Mouse (Mus musculus): ENCODE results near the gene Pygl. TPM values are rescaled to one million over a fixed set of nuclear protein-coding genes. Genes with fewer than 3 reads are reported as not detected.

Pygl gene
- 8.0 and 8.9 TPM in 2 replicates for polyA plus RNA-seq (2015; fragmentation: Nextera tagmentation; extraction: Ambion mirVana)

DNA sequence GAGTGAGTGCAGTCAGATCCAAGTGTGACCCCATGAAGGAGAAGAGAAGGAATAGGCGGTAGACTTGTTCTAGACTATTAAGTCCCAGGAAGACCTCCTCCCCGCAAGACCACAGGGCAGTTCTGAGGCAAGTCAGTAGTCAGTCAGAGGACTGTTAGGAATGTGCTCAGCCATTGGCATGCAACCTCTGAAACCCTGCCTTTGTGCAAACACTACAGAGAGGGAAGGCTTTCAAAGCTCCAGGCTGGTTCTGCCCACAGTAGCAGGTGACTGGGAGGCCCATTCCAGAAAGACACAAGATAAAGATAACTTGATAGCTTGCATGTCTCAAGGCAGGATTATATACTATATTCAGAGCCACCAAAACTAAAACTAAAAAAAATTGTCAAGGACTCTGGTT is at the start of gene Pygl:
TSS of gene Pygl (minus strand) at position 195 of the 400 bp plus-strand sequence.
- 85% methylated on average over 2 of the region's 2 CpGs for WGBS
- Histone ChIP-seq H3K4me1 (ENCODE audit: control insufficient read depth, insufficient read depth, low read length) (peaks cover 10% of the 10 kb centered on the region; the same call in 1 of the 2 replicates), H3K4me3 (ENCODE audit: low read depth, low read length) (no peak within 1 kb of the TSS), H3K27ac (ENCODE audit: low read length) (no peak within 1 kb of the TSS), H3K9ac (ENCODE audit: low read depth, low read length) (no peak within 1 kb of the TSS), H3K27me3 (ENCODE audit: control insufficient read depth, insufficient read depth, low read depth, low read length) (peaks cover 3% of the 10 kb centered on the region; the same call in 1 of the 2 replicates), H3K36me3 (ENCODE audit: control insufficient read depth, insufficient read depth, low read length) (no peaks in the 10 kb centered on the region), H3K4me2 (ENCODE audit: low read length) (no peak within 1 kb of the TSS), H3K9me3 (replicated peaks; ENCODE audit: control insufficient read depth, low read length, poor library complexity, severe bottlenecking) (no peaks in the 10 kb centered on the region)
- ATAC-seq: no peak

DNA sequence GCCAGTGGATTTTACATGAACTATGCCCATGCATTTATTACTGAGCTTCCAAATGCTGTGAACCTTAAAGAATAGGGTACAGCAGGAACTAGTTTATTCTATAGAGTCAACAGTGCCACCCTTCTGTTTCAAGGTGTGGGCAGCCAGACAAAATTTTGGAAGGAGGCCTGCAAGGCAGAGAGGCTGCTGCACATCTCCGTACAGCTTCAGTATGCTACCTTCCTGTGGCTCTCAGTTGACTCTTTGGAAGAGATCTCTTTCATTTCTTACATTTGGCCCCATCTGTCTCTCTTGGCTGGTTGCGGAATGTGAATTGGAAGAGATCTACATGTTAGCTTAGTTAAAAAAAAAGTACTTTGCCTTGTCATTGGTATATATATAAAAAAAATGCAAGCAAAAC is 49.6 kb upstream of the Pygl start:
- Histone ChIP-seq H3K4me3 (ENCODE audit: low read depth, low read length) (no peak overlapping the region), H3K9me3 (replicated peaks; ENCODE audit: control insufficient read depth, low read length, poor library complexity, severe bottlenecking) (no peaks in the 10 kb centered on the region), H3K9ac (ENCODE audit: low read depth, low read length) (no peak overlapping the region), H3K27me3 (ENCODE audit: control insufficient read depth, insufficient read depth, low read depth, low read length) (no peaks in the 10 kb centered on the region), H3K27ac (ENCODE audit: low read length) (no peak overlapping the region), H3K4me2 (ENCODE audit: low read length) (no peak overlapping the region), H3K4me1 (ENCODE audit: control insufficient read depth, insufficient read depth, low read length) (0 out of 2 replicates have a peak, but pooled peaks cover 5% of the 10 kb centered on the region), H3K36me3 (ENCODE audit: control insufficient read depth, insufficient read depth, low read length) (peaks cover 20% of the 10 kb centered on the region)
- ATAC-seq: no peak
- WGBS: 92% methylated on average over 2 of the region's 2 CpGs

DNA sequence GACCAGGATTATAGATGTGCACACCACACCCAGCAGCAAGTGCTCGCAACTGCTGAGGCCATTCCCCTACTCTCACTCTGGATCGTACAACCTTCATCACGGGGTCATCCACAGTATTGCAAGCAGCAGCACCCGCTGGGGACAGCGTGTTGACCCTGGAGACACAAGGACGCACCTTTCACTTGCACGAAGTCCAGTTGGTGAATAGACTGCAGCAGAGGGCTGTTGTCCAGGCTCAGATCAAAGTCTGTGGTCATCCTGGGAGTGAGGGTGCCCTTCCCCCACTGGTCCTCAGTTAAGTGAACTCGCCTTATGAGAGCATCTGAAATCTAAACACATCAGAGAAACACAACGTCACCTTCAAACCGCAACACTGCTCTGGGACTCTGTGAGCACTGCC is 49.1 kb upstream of the Pygl start:
- Histone ChIP-seq H3K4me1 (ENCODE audit: control insufficient read depth, insufficient read depth, low read length) (0 out of 2 replicates have a peak, but pooled peaks cover 5% of the 10 kb centered on the region), H3K4me3 (ENCODE audit: low read depth, low read length) (no peak overlapping the region), H3K27ac (ENCODE audit: low read length) (no peak overlapping the region), H3K9me3 (replicated peaks; ENCODE audit: control insufficient read depth, low read length, poor library complexity, severe bottlenecking) (no peaks in the 10 kb centered on the region), H3K36me3 (ENCODE audit: control insufficient read depth, insufficient read depth, low read length) (peaks cover 22% of the 10 kb centered on the region), H3K4me2 (ENCODE audit: low read length) (no peak overlapping the region), H3K9ac (ENCODE audit: low read depth, low read length) (no peak overlapping the region), H3K27me3 (ENCODE audit: control insufficient read depth, insufficient read depth, low read depth, low read length) (no peaks in the 10 kb centered on the region)
- WGBS: 86% methylated on average over 10 of the region's 10 CpGs
- ATAC-seq: no peak

DNA sequence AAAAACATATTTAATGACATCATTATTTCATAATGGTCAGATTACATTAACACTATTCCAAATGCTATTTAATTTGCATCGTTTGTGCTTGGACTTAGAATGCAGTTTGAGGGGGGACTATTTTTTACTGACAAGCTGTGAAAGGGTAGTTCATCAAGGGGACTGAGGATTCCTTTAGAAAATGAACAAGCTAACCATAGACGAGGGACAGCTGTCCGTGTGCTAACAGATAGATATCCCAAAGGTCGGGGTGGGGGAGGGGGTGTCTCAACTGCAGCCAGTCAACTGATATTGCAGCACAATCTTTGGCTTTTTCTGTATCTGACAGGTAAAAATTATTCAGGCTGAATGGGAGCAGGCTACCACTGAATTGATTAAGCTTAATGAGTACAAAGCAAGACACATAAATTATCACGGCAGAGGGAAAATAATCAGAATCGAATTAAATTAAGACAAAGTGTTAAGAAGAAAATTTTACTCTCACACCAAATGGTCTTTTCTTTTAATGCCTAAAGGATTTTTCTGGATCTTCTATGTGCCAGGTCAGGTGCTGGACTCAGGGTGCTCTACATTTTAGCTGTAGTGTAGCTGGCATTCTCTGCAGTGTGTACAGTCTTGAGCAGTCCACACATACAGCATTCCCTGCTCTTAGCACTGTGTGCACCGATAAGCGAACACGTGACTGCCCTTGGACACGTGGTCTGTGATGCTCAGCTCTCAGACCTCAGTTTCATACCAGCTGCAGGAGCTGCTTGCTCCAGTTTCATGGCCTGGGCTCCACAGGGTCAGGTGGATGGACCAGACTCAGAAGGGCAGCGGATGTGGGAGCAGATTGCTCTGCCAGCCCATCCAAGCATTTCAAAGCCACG is 46.0 kb upstream of the Pygl start:
- H3K9me3 ChIP-seq (replicated peaks; ENCODE audit: control insufficient read depth, low read length, poor library complexity, severe bottlenecking): no peaks in the 10 kb centered on the region
- no peaks in the 10 kb centered on the region for H3K27me3 ChIP-seq (ENCODE audit: control insufficient read depth, insufficient read depth, low read depth, low read length)
- ATAC-seq: no peak
- no peak overlapping the region for H3K4me3 ChIP-seq (ENCODE audit: low read depth, low read length)
- no peak overlapping the region for H3K4me2 ChIP-seq (ENCODE audit: low read length)
- WGBS: 71% methylated on average over 12 of the region's 12 CpGs
- H3K36me3 ChIP-seq (ENCODE audit: control insufficient read depth, insufficient read depth, low read length): peaks cover 21% of the 10 kb centered on the region
- H3K4me1 ChIP-seq (ENCODE audit: control insufficient read depth, insufficient read depth, low read length): 0 out of 2 replicates have a peak, but pooled peaks cover 2% of the 10 kb centered on the region
- H3K27ac ChIP-seq (ENCODE audit: low read length): no peak overlapping the region
- H3K9ac ChIP-seq (ENCODE audit: low read depth, low read length): no peak overlapping the region

DNA sequence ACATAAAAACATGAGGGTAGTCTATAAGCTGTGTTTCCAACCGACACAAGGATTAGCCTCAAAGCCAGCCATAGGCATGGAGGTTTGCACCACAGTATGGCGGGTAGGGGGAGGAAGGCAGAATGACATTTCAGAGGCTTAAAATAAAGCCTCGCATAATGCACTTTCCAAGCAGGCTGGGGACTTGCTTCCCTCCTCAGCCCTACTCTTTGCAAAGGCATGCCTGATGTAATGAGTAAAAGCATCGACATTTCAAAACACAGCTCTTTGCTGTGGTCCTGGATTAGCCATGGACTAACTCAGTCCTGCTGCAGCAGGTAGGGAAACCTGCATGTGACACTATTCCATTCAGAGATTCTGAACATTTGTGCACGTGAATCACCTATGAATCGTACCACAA is 38.4 kb upstream of the Pygl start:
- Histone ChIP-seq H3K9me3 (replicated peaks; ENCODE audit: control insufficient read depth, low read length, poor library complexity, severe bottlenecking) (no peaks in the 10 kb centered on the region), H3K4me1 (ENCODE audit: control insufficient read depth, insufficient read depth, low read length) (no peaks in the 10 kb centered on the region), H3K27ac (ENCODE audit: low read length) (no peak overlapping the region), H3K36me3 (ENCODE audit: control insufficient read depth, insufficient read depth, low read length) (peaks cover 17% of the 10 kb centered on the region), H3K9ac (ENCODE audit: low read depth, low read length) (no peak overlapping the region), H3K4me2 (ENCODE audit: low read length) (no peak overlapping the region), H3K4me3 (ENCODE audit: low read depth, low read length) (no peak overlapping the region), H3K27me3 (ENCODE audit: control insufficient read depth, insufficient read depth, low read depth, low read length) (no peaks in the 10 kb centered on the region)
- no peak for ATAC-seq
- 62% methylated on average over 6 of the region's 6 CpGs for WGBS

DNA sequence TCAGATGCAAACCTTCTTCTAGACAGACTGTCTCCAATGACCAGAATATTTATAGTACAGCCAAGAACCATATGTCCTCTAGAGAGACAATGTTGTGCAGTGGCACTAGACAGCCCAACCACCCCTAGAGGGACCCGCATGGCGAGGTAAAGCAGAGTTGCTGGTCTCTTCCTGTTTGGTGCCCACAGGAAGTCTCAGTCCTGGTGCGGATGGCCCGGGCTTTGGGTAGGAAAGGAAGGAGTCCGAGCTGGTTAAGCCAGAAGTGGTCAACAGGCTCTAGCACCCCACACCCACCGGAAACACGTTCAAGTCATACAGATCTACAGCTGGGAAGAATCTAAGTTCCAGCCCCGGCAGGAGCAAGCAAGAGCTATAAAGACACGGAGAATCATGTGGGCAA is 36.0 kb upstream of the Pygl start:
- no peaks in the 10 kb centered on the region for H3K9me3 ChIP-seq (replicated peaks; ENCODE audit: control insufficient read depth, low read length, poor library complexity, severe bottlenecking)
- peaks cover 17% of the 10 kb centered on the region for H3K36me3 ChIP-seq (ENCODE audit: control insufficient read depth, insufficient read depth, low read length)
- no peak for ATAC-seq
- H3K4me1 ChIP-seq (ENCODE audit: control insufficient read depth, insufficient read depth, low read length): no peaks in the 10 kb centered on the region
- no peaks in the 10 kb centered on the region for H3K27me3 ChIP-seq (ENCODE audit: control insufficient read depth, insufficient read depth, low read depth, low read length)
- no peak overlapping the region for H3K4me2 ChIP-seq (ENCODE audit: low read length)
- H3K27ac ChIP-seq (ENCODE audit: low read length): no peak overlapping the region
- H3K9ac ChIP-seq (ENCODE audit: low read depth, low read length): no peak overlapping the region
- 90% methylated on average over 9 of the region's 9 CpGs for WGBS
- no peak overlapping the region for H3K4me3 ChIP-seq (ENCODE audit: low read depth, low read length)

DNA sequence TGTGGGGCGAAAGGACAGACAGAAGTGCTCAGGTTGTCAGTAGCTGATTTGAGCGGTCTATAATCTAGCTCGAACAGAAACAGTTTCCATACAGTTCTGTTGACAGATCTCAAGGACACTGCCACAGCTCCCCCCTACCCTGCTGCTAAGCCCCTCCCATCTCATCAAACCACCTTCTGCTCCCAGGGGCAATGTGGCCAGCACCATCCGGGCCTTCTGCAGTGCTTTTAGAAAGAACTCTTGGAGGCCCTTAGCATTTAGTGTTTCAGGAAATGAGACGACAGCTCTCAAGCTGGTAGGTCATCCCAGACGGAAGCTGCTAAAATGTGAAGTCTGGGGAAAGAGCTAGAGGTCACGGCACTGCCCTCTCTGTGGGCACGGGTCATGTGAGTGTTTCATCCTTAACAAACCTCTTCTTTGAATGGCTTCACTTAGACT is 35.2 kb upstream of the Pygl start:
- no peak overlapping the region for H3K9ac ChIP-seq (ENCODE audit: low read depth, low read length)
- H3K4me1 ChIP-seq (ENCODE audit: control insufficient read depth, insufficient read depth, low read length): no peaks in the 10 kb centered on the region
- H3K27ac ChIP-seq (ENCODE audit: low read length): no peak overlapping the region
- 42% methylated on average over 8 of the region's 8 CpGs for WGBS
- no peaks in the 10 kb centered on the region for H3K9me3 ChIP-seq (replicated peaks; ENCODE audit: control insufficient read depth, low read length, poor library complexity, severe bottlenecking)
- no peaks in the 10 kb centered on the region for H3K27me3 ChIP-seq (ENCODE audit: control insufficient read depth, insufficient read depth, low read depth, low read length)
- H3K36me3 ChIP-seq (ENCODE audit: control insufficient read depth, insufficient read depth, low read length): peaks cover 11% of the 10 kb centered on the region; the same call in 1 of the 2 replicates
- H3K4me2 ChIP-seq (ENCODE audit: low read length): no peak overlapping the region
- no peak for ATAC-seq
- H3K4me3 ChIP-seq (ENCODE audit: low read depth, low read length): no peak overlapping the region

DNA sequence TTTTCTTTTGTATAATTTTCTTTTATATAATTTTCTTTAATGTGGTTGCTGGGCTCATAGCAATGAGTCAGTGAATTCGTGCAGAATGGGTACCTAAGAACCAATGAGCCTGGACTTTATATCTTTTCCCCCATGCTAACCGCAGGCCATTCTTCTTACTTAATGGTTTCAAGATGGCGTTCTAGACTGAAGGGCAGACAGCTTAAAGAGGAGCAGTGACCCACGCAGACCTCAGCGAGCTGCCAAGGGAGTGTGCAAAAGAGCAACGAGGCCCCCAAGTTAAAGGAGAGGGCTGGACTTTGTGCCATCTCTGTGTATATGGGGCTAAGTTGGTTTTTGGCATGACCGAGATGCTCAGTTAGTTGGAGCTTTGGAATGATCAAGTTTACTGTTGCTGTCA is 32.4 kb upstream of the Pygl start:
- no peak overlapping the region for H3K9ac ChIP-seq (ENCODE audit: low read depth, low read length)

DNA sequence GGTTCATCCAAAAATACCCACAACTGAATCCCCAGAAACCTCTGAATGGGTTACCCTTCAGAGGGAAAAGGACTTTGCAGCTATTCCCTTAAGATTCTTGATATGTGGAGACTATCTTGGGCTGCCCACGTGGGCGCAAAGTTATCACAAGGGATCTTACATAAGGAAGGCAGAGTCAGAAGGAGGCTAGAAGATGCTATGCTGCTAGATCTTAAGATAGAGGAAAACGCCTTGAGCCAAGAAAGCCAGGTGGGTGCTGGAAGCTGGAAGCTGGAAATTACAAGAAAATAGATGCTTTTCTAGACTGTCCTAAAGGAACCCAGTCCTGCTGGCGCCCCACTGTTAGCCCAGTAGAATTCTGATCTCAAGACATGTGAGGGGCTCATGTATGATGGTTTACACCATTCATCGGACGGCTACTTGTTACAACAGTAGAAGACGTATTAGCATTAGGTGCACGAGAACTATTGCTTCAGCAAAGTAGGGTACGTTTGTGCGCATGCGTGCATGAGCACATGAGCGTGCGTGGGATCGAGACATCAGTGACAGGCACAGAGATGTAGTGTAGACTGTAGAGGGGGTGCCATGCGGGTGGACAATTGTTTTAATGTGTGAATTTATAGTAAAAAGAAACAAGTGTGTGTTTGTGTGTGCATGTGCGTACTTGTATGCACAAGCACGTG is 31.1 kb upstream of the Pygl start:
- H3K27ac ChIP-seq (ENCODE audit: low read length): no peak overlapping the region
- H3K36me3 ChIP-seq (ENCODE audit: control insufficient read depth, insufficient read depth, low read length): peaks cover 5% of the 10 kb centered on the region; the same call in 1 of the 2 replicates
- ATAC-seq: no peak
- H3K4me2 ChIP-seq (ENCODE audit: low read length): no peak overlapping the region
- 94% methylated on average over 17 of the region's 17 CpGs for WGBS
- no peaks in the 10 kb centered on the region for H3K9me3 ChIP-seq (replicated peaks; ENCODE audit: control insufficient read depth, low read length, poor library complexity, severe bottlenecking)
- no peaks in the 10 kb centered on the region for H3K27me3 ChIP-seq (ENCODE audit: control insufficient read depth, insufficient read depth, low read depth, low read length)
- no peak overlapping the region for H3K9ac ChIP-seq (ENCODE audit: low read depth, low read length)
- H3K4me3 ChIP-seq (ENCODE audit: low read depth, low read length): no peak overlapping the region
- no peaks in the 10 kb centered on the region for H3K4me1 ChIP-seq (ENCODE audit: control insufficient read depth, insufficient read depth, low read length)

More for the DNA sequence above, 32.4 kb upstream of the Pygl start:
- H3K9me3 ChIP-seq (replicated peaks; ENCODE audit: control insufficient read depth, low read length, poor library complexity, severe bottlenecking): no peaks in the 10 kb centered on the region
- peaks cover 11% of the 10 kb centered on the region; the same call in 1 of the 2 replicates for H3K36me3 ChIP-seq (ENCODE audit: control insufficient read depth, insufficient read depth, low read length)
- H3K4me1 ChIP-seq (ENCODE audit: control insufficient read depth, insufficient read depth, low read length): no peaks in the 10 kb centered on the region
- H3K4me3 ChIP-seq (ENCODE audit: low read depth, low read length): no peak overlapping the region
- WGBS: 30% methylated on average over 7 of the region's 7 CpGs
- ATAC-seq: no peak
- H3K27ac ChIP-seq (ENCODE audit: low read length): no peak overlapping the region
- H3K27me3 ChIP-seq (ENCODE audit: control insufficient read depth, insufficient read depth, low read depth, low read length): no peaks in the 10 kb centered on the region
- H3K4me2 ChIP-seq (ENCODE audit: low read length): no peak overlapping the region
